Mouse (Mus musculus) layer of hippocampus, adult 11-12 months (tissue): ENCODE data around the gene Stk38.
A peak's percentile ranks its signal among the peaks of the same experiment; 100 is the strongest.

ENCODE experiments used
- DNase-seq: peaks from one replicate; pipeline ENCODE4 v3.0.0; 2022; ENCODE audit warnings: low spot score

The Stk38 gene

GRCm38 (mm10) chr17:28926380-28926779 is 81.4 kb downstream of the Stk38 start:
- peak; percentile 85 for DNase-seq

DNA sequence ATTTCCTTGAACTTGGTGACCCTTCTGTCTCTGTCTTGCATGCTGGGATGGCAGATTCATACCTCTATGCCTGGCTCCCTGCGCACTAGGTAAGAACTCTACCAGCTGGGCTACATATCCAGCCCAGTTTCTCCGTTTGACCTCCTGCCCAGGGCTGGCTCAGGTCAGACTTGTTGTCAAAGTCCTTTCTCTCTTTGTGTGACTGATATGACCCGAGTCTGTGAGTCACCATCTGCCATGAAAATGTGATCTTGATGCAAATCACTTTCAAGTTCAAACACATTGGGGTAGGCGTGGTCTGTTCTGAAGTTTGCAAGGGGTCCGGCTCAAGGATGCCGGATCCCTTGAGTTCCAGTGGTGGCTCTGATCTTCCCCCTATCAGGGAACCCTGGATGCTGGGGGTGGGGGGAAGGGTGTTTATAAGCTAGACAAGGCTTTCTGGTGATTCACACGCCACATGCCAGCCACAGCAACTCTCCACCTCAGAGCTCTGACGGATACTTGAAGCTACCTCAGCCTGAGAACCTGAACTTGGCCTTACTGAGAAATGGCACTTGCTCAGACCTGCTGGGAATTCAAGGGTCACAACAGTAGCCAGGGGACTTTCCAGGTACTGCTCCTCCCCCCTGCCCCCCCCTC is 82.7 kb downstream of the Stk38 start:
- DNase-seq, result no peak

GRCm38 (mm10) chr17:28922096-28922495 is 85.7 kb downstream of the Stk38 start:
- DNase-seq, result no peak

DNA sequence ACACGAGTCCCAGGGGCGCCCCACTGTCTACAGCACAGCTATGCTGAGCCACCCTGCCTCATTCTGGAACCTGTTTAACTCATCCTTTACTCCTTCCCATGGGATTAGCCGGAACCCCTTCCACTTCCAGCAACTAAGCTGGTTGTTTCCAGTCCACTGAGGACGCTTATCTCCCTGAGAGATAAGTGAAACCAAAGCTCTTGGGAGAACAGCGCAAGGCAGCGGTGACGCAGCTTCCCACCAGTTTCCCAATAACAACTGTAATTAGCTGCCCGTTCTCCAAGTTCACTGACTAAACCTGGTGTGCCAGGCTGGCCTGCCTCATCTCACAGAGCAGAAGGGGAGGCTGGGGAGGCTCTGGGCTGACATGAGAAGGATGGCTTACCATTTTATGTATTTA is 86.7 kb downstream of the Stk38 start:
- DNase-seq, result no peak
